Mouse (Mus musculus) CD4-positive, CD25-positive, alpha-beta regulatory T cell, adult 4 months (primary cell): ENCODE measurements around the gene Creld2. TPM values are rescaled to one million over a fixed set of nuclear protein-coding genes. Genes with fewer than 3 reads are reported as not detected.

Source experiments
- ATAC-seq: one replicate; pipeline ENCODE4 v1.8.0; 2017
- polyA plus RNA-seq, 2 experiments: library from polyadenylated mRNA; unstranded; fragments of 100-300 nt; shearing (Covaris generic); gene quantifications; one replicate each; pipeline ENCODE4 v1.2.1; 2017

The Creld2 gene
- polyA plus RNA-seq, 2 experiments from 2014 or later, result 24.7 to 25.1 TPM

GRCm38 (mm10) chr15:88854119-88854968 lies 34.9 kb downstream of the Creld2 start:
- no peak for ATAC-seq

DNA sequence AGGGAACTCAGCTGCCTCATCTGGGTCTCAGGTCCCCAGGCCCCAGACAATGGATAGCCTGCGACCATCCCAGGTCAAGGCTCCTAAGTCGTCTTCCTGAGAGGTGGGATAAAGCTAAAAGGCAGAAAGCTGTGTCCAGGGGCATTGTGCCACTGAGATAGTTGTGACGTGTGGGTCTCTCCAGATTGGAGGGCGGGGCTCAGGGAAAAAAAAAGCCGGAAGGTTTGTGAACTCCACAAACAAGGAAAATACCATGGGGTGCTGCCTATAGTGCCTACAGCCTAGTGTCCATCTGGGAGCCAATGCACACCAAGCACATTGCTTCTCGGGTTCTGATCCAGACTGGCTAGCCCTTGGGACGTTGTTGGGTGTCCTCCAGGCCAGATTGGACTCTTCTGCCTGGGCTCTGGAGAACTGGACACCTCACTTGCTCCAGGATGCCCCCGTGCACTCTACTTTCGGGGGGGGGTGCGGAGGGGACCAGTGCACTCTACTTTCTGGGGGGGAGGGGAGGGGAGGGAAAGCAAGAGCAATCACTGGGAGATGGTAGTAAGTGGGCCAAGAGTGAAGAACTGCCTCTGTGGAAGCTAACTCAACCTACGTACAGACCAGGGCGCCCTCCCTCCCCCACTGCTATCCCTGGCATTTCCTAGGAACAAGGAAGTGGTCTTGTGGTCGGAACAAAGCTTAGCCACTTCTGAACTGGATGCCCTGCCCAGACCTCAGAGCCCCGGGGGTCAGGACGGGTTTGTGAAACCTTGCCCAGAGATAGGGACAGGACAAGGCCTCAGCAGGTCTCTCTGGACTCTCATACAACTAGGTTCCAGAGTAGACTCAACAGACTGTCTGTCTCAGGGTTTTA lies 35.8 kb downstream of the Creld2 start:
- no peak for ATAC-seq

GRCm38 (mm10) chr15:88855896-88856417 lies 36.5 kb downstream of the Creld2 start:
- no peak for ATAC-seq

DNA sequence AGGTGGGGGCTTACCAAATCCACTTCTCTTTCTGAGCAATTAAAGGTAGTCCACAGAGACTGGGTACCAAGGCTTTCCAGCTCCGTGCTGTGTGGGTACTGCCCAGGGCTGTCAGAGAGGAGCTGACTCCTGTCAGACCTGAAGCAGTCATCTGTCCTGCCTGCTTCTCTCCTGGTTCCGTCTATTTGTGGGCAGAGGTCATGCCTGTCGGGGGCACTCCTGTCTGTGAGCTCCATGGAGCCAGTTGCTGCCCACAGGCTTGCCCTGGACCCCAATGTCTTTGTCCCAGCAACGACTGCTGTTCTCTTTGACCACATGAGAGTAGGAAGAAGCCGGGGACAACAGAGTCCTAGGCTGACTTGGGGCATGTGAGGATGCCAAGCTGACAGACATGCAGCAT lies 37.2 kb downstream of the Creld2 start:
- no peak for ATAC-seq

- no peak for ATAC-seq
Measured at GRCm38 (mm10) chr15:88857361-88857760, 37.9 kb downstream of the Creld2 start.

DNA sequence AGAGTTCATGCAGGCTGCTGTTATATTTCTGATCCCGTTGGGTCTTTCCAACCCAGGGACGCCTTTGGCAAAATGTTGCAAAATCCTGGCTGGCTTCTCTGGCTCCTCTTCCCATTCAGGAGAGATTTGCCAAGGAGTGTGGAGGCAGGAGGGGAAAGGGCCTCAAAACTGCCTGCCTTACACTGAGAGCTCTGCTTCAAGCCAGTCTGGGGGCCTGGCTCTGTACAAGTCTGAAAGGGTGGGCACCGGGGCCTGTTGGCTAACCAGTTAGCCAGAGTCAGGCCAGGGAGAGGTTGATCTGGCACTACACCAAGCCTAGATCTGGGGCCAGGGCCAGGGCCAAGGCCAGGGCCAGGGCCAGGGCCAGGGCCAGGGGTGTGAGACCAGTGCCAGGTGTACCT lies 38.7 kb downstream of the Creld2 start:
- no peak for ATAC-seq

GRCm38 (mm10) chr15:88858707-88859106 lies 39.3 kb downstream of the Creld2 start:
- ATAC-seq, result no peak

DNA sequence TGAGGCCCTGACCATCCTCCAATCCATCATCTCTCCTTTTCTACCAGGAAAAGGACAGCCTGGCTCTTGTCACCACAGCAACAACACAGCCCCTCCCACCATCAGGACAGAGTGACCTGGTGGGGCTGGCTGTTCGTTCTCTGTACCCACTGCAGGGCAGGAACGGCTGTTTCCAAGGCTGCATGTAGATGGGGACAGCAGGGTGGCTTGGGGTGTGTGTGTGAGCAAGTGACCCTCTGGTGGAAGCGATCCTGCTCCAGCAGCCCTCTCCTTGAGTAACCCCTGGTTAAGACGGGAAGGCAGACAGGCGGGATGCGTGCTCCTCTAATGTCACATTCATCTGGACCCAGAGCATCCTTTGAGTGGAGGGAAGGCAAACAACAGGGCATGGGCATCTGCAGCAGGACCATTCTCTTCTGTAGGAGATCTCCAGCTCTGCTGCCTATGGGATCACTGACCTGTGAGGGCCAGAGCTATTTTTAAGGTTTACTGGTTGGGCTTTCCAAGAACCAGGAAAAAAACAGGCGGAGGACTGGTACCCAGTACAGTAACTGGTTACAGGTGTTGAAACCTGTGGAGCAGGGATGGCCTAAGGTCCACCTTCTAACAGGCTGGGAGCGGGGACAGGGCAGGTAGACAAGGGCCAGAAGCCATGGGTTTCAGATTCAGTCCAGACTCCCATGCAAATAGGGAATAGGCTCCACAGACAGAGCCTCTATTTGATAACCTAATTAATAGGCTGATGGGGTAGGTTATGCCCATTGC lies 39.9 kb downstream of the Creld2 start:
- no peak for ATAC-seq

- no peak for ATAC-seq
Measured at GRCm38 (mm10) chr15:88860781-88861180, 41.3 kb downstream of the Creld2 start.

- ATAC-seq, result peak; percentile 78
Measured at GRCm38 (mm10) chr15:88861772-88862622, 42.6 kb downstream of the Creld2 start, which contains the start of gene Pim3. Gene Pim3, plus strand, starts transcription at chr15:88862186.

DNA sequence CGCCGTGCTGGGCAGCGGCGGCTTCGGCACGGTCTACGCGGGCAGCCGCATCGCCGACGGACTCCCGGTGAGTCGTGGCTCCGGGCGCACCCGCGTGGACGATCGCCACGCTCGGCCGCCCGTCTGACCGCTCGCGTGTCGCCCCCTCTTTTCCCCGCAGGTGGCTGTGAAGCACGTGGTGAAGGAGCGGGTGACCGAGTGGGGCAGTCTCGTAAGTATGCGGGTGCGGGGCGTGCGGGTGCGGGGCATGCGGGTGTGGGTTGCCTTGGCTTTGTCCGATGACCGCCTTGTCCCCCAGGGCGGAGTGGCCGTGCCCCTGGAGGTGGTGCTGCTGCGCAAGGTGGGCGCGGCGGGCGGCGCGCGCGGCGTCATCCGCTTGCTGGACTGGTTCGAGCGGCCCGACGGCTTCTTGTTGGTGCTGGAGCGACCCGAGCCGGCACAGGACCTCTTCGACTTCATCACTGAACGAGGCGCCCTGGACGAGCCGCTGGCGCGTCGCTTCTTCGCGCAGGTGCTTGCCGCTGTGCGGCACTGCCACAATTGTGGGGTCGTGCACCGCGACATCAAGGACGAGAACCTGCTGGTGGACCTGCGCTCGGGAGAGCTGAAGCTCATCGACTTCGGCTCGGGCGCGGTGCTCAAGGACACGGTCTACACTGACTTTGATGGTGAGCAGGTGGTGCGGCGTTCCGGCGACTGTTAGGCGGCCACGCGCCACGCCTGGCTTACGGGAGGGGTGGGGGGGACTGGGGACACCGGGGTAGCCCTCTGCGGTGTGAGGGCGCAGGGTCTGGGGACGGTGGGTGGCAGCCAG lies 43.6 kb downstream of the Creld2 start:
- ATAC-seq, result no peak

- ATAC-seq, result peak; percentile 55
Measured at GRCm38 (mm10) chr15:88863695-88864231, 44.3 kb downstream of the Creld2 start.

- ATAC-seq, result no peak
Measured at GRCm38 (mm10) chr15:88864270-88865030, 45.0 kb downstream of the Creld2 start.

DNA sequence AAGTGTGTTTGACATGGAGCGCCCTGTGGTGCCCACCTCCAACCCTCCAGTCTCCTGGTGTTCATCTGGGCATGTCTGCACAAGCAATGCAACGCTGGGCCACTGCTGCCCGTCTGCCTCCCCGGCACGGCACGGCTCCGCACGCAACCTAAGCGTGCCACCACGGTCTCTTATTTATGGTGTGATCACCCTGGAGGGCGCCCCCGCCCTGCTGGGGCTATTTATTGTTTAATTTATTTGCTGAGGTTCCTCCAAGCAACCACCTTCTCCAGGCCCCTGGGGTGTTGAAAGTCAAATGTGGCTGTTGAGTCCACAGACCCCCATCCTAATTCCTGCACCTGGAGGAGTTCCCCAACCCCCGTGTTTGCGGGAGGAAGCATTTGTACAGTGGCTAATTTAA lies 45.6 kb downstream of the Creld2 start:
- ATAC-seq, result no peak

DNA sequence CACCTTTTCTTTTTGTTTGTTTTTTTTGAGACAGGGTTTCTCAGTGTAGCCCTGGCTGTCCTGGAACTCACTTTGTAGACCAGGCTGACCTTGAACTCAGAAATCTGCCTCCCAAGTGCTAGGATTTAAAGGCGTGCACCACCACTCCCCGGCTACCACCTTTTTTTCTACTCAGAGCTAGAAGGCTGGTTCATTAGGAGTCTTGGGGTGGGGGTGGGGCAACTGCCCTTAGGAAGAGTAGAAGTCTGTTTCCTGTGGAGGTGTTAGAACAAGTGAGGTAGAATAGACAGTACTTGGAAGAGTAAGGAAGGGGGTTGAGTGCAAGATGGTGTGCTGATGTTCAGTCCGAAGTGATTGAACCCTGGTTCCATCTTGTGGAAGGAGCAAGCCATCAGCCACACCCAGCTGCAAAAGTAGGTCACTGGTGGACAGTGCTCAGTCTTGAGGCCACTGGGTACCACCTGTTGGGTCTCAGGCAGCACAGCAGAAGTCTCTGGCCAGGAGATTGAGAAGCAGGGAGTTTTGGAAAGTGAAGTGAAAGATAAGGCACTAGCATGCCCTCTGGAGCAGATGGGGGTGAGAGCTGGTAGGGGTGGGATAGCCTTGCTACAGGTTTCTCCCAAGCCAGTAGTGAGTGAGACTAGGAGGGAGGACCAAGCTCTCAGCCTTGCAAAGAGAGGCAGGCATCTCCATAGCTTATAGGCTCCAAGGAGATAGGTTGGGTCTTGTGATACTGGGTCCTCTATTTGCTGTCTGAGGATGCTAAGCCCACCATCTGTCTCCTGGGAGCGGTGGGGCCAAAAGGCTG lies 46.6 kb downstream of the Creld2 start:
- no peak for ATAC-seq

DNA sequence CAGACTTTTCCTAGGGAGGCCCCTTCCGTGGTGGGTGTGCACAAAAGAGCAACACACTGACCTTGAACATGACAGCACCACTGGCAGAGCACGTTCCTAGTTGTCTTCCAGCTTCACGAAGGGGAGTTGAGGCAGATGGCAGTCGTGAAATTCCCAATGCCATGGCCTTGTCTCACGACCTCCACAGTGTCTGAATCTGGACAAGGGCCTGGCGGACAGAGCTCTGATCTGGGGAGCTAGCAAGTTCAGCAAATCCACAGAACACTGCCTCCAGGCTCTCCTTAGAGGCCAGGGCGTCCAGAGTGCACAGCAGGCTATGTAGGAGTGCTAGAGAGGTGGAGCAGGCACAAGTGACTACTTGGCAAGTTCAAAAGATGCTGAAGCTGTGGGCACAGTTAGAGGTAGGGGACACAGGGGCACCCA lies 47.5 kb downstream of the Creld2 start:
- no peak for ATAC-seq

- no peak for ATAC-seq
Measured at GRCm38 (mm10) chr15:88867368-88868023, 48.0 kb downstream of the Creld2 start.
